Mouse (Mus musculus): ENCODE measurements around the gene Wdfy3.
"Not testable (repeated sequence)": the region's sequence is repeated elsewhere in the genome, so short reads cannot be mapped to it uniquely, and the experiment has no call there.

Wdfy3 gene

GRCm38 (mm10) chr5:101937362-101937761 lies 132.4 kb downstream of the Wdfy3 start:
- DNase-seq = no peak

- no peak for DNase-seq
Measured at GRCm38 (mm10) chr5:101935893-101936292, 133.8 kb downstream of the Wdfy3 start.

- no peak for DNase-seq
Measured at GRCm38 (mm10) chr5:101934629-101935028, 135.1 kb downstream of the Wdfy3 start.

DNA sequence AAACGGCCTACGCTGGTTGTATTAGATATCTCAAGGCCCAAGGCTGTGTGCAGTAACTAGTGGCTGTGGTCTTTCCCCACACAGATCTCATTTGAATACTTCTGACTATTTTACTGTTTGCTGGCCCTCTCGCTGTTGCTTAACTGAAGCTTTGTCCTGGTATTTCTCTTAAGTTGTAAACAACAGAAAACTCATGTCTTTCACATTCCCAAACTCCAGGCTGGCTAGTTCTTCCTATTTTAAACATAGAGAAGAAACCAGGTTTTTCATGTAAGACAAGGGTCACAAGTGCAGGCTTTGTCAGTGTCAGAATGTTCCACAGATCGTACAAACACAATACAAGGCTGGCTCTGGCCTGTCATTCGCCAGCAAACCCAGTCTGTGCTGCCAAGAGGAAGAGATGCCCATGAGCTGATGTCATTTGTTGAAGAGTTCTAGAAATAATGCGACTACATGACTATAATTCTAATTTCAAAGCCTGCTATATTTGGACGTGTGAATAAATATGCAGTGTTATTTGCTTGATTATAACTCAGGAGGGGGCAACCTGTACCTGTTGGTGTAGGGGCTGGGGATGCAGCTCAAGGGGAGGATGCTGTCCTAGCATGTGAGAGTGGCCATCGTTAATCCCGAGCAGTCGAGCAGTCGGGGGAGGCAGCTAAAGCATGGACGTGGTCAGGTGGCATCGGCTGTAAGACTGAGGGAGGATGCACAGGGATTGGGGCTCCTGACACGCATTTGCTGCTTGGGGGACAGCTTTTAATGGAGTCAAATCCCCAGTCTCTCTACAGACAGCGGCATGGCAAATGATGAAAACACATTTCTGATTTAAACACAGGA lies 136.5 kb downstream of the Wdfy3 start:
- no peak for DNase-seq

- DNase-seq = no peak
Measured at GRCm38 (mm10) chr5:101931997-101932396, 137.7 kb downstream of the Wdfy3 start.

GRCm38 (mm10) chr5:101926311-101926710 lies 143.4 kb downstream of the Wdfy3 start:
- no peak for DNase-seq

DNA sequence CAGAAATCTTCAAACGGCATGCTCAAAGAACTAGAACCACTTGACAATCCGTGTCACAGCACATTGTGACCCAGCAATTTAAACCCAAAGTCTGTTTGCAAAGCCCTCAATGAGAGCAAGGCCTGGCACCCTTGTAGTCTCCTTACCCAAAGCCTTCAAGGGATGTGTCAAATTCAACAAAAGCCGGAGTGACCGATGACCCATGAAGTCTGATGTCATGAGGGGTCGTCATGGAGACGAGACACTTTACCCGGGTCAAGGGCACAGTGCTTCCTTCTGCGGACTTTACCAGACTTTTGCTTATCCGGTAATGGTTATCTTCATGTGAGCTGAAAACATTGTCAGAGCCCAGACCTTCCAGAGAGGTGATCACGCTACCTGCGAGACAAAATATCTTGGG lies 146.0 kb downstream of the Wdfy3 start:
- DNase-seq = no peak

DNA sequence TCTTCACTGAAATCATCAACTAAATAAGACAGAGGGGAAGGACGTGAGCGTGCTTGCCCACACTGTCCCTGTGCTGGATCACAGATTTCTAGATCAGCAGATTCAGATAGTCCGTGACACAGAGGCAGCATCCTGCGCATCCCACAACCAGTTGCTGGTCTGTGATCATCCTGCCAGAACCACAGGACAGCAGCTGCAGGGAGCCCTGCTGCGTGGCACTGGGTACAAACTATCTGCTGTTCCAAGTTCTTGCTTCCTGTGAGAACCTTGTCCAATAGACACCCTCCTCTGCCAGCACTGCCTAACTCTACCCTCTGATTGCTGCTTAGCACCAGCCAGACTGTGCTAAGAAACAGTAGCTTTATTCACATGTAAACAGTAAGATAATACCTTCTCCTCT lies 150.2 kb downstream of the Wdfy3 start:
- no peak for DNase-seq

GRCm38 (mm10) chr5:101909468-101909867 lies 160.3 kb downstream of the Wdfy3 start:
- DNase-seq = no peak

- no peak for DNase-seq
Measured at GRCm38 (mm10) chr5:101905624-101906023, 164.1 kb downstream of the Wdfy3 start.

DNA sequence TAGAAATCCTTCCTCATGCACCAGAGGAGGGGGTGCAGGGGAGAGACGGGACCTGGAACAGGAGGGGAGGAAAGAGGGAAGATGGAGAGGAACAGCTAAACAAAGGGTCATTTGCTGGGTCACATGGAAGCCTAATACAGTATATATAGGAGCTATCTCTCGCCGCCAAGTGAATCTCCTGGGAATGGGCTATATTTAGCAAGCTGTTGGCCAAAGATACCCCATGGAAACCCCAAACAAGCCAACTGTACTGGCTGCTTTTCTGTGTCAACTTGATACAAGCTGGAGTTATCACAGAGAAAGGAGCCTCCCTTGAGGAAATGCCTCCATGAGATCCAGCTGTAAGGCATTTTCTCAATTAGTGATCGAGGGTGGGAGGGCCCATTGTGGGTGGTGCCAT lies 164.9 kb downstream of the Wdfy3 start:
- not testable (repeated sequence) for DNase-seq

DNA sequence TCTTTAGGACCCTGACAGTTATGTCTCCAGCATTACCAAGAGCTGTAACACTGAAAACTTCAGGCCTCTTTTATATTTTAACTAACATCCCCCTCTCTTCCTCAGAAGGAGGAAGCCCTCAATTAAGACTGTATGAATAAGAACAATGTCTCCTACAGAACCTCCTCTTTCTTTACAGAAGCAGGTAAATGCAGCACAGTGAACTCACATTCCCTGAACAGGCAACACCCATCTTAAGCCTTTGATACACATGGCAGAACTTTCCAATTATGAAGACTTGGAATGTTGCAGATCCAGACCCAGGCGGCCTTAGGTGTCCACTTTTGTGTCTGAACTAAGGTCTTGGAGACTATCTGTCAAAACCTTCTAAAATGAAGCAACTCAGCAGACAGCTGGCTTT lies 167.0 kb downstream of the Wdfy3 start:
- no peak for DNase-seq

DNA sequence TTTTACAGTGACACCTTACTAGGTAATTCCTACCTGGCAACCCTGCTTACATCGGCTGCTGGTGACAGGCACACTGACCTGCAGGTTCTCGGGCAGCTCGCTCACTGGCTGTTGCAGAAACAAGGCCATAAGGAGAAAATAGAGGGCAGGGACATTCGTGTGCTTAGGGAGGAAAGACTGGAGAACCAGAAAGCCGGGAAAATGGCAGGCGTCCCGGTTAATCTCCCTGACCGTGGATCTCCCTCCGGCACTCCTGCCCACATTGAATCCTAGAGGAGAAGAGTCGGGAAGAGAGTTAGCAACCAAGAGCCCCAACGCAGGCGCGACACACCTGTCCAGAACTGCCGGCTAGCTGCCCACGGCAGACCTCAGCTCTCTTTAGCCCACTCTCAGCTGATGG lies 169.7 kb downstream of the Wdfy3 start:
- no peak for DNase-seq

DNA sequence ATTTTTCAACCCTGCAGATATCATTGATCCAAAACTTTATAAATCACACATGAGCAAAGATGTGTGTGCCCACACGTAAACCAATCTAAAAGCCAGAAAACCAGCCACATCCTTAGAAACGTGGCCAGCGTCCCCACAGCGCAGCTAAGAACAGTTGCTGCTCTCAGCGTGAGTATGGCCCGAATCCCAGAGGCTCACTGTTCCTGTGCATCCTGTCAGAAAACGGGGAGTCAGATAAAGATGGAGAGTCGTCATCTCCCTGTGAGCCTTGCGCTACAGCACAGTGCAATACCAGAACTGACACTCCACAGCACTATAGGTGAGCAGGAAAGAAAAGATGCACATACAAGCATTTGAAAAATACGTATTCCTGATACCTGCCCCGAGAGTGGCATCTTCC lies 172.9 kb downstream of the Wdfy3 start:
- no peak for DNase-seq

DNA sequence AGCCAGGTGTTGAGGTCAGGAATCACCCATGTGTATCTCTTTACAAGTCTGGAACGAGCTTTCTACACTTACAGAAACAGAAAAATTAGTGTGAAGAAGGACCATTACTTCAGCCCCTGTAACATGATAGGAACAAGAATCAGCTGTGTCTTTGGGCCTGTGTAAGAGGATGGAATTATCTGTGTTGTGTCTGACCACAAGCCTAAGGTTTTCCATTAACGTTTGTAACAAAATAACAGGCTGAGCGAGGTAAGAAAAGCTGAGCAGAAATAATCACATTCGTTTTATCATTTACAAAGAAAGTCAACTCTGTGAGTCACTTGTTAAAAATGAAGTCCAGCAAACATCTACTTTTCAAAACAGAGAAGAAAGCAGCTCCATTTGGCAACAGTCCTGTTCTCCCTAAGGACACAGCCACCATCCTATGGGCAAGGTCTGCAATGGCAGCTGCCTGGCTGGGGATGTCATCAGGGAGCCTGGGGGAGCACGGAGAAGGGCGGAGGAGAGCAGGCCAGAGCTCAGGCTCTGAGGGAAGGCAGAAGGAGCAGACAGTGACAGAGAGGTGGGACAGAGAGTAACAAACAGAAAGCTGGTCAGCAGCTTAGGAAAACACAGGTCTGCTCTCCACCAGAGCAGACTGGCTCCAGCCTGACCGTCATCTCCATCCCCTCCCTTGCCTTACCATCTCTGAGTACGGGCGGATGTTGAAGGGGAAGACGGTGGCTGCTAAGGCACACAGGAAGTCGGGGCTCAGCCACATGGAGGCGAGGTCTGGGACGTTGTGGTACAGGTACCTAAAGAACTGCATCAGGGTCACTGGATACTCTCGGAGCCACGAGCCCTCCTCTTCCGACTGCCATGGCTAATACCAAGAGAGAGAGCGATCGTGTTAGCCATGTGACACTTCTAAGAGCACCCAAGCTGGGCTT lies 173.7 kb downstream of the Wdfy3 start:
- DNase-seq = no peak

DNA sequence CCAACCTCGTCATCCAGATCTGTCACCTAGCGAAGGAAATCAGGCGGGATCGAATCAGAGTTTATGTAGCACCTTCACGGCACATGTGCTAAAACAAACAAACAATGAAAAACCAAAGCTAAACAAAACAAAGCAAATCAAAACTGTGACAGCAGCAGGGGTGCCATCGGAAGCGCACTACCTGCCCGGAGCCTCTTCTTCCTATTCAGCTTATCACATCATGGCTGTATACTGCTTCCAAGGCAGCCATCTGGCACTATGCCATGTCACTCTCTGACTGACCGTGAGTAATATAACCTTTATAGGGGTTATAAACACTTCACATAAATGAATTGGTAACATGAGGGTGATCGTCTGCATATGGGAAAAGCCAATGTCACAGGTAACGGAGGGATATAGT lies 174.6 kb downstream of the Wdfy3 start:
- no peak for DNase-seq

DNA sequence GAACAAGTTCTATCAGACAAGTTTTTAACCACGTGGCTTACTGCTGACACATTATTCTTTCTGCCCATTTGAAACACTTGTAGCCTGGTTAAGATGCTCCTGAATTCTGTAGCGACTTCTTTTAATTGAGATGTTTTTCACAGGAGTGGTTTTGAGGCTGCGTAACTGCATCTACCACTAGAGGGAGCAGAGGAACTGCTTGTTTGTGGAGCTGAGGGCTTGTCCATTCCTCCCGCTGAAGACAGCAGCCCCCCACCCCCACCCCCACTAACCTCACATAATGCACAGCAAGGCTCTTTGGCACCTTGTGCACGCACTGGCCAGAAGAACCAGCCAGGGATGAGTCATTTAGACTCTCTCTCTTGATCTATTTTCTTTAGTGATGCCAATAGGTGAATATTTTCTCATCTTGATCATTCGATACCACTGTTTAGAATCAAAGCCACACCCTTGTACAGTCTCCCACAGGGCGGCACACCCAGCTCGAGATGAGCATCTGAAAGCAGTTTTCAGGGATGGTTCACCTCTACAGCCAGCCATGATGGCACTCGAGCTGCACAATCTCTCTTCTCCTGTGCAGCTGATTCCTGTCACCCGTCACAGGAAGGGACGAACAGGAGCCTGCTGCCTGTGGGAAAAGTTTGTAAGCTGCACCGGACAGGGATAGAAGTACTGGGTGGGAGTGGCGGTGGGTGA lies 175.8 kb downstream of the Wdfy3 start:
- peak; percentile 23 for DNase-seq

- no peak for DNase-seq
Measured at GRCm38 (mm10) chr5:101891694-101892416, 177.9 kb downstream of the Wdfy3 start.

DNA sequence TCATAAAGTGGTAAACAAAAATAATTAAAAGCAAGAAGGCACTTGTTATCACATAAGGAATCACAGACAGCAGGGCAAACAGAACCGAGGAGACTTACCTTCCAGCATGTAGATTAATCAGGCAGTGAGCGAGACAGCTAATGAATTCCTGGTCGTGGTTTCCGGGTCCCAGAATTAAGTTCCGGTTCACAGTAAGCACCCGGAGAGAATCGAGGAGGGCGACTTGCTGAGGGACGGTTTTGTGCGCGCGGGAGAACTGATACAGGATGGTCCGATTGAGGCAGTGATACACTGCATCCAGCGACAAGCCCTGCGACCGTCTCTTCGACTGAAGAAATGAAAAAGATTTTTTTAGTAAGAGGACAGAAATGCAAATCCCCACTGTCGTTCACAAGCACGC lies 181.7 kb downstream of the Wdfy3 start:
- no peak for DNase-seq

DNA sequence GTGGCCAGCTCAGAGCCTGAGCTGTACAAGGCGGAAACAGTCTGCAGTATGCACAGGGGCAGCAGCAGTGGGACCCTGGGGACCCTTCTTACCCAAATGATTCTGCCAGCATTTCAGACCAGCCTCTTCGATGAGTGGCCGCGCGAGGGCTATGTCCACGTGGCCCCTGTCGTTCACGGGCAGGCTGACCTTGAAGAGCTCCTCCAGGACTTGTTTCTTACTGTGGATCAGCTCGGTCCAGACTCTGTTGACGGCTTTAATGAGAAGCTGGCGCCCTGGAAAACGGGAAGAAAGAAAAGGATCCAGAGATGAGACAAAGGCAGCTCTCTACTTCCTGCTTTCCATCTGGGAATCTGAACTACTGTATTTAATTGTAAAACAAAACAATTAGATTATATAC lies 184.7 kb downstream of the Wdfy3 start:
- no peak for DNase-seq

DNA sequence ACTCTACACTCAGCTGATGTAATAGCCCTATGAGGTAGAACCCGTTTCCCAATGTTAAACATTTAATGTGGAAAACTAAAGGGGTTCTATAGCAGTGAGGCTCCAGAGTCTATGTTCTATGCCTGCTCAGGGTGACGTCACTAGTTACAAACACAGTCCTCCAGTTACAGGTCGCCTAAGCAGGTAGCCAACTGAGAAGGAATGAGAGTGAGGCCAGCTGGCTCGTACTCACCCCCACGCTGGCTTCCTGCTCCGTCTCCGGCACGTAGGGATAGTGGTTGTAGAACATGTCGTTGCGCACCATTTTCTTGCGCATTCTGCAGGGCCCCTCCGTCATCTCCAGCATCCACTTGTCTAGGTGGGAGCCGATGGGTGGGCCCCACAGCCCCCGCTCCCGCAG lies 187.5 kb downstream of the Wdfy3 start:
- no peak for DNase-seq

GRCm38 (mm10) chr5:101879914-101880313 lies 189.8 kb downstream of the Wdfy3 start:
- DNase-seq = no peak

DNA sequence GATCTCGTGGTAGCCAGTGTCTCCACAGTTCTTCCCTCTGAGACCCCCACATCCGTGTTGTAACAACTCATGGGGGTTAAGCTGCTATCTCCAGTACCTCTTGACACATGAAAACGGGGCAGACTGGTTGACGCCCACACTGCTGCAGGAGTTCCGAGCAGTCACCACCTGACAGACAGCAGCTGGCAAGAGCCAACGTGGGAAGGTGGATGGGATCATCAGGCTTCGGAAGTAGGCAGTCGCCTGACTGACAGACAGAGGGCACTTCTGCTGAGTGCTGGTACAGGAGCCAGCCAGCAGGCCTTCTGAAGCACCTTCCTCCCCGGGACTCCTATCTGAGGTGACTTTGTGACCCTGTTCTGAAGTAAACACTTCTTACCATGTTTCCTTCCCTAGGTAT lies 191.3 kb downstream of the Wdfy3 start:
- no peak for DNase-seq

All from right cerebral cortex, postnatal 4 days (tissue).